Mouse (Mus musculus) brown adipose tissue, adult 24 weeks (tissue): ENCODE data around the gene Gm42688. TPM values are rescaled to one million over a fixed set of nuclear protein-coding genes. Genes with fewer than 3 reads are reported as not detected.

Source experiments
- H3K27ac ChIP-seq: fragments of 200-500 bp; replicated peaks from 2 replicates; pipeline ENCODE4 v1.5.1; 2012; ENCODE audit warnings: low read depth, mild to moderate bottlenecking, low read length
- H3K4me1 ChIP-seq: fragments of 200-500 bp; 2 replicates; pipeline ENCODE4 v1.6.1; 2012; ENCODE audit warnings: low read length, mixed read lengths; ENCODE audit not compliant: control insufficient read depth, insufficient read depth, insufficient read length
- H3K4me3 ChIP-seq: fragments of 200-500 bp; 2 replicates; pipeline ENCODE4 v1.5.1; 2012; ENCODE audit warnings: low read depth, mild to moderate bottlenecking, low read length, moderate library complexity; ENCODE audit not compliant: insufficient read depth
- polyA plus RNA-seq: library from polyadenylated mRNA; stranded (reverse); fragments of >200 nt; gene quantifications from 2 replicates; pipeline ENCODE4 v1.2.4, GENCODE M21; 2012; ENCODE audit not compliant: missing spikeins, insufficient read depth, insufficient read length

Gene Gm42688
- polyA plus RNA-seq, 1 experiment: not detected

DNA sequence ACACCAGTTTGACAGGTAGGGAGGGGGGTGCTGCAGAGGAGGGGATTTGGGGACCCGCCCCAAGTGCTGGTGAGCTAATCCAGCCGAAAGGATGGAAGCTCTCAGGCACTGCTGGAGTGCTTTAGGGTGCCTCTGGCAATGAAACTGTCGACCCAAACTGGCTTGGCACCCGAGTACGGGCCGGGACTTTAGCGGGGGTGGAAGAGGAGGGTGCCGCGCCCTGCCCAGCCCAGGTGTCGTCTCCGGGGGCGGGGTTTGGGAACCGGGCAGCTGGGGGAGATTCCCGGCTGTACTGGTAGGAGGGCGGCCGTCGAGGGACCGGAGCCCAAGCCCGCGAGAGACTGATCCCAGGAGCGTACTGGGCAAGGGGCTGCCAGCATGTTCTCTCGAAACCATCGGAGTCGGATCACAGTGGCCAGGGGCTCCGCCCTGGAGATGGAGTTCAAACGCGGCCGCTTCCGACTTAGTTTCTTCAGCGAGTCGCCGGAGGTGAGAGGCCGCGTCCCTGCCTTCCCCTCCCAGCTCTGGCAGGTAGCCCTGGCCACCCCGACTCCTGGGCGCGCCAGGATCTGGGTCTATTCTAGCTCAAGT is 34.2 kb downstream of the Gm42688 start:
- peak overlapping the region; percentile 79; the same call in 1 of the 2 replicates for H3K27ac ChIP-seq
- H3K4me3 ChIP-seq: peak overlapping the region; percentile 75

DNA sequence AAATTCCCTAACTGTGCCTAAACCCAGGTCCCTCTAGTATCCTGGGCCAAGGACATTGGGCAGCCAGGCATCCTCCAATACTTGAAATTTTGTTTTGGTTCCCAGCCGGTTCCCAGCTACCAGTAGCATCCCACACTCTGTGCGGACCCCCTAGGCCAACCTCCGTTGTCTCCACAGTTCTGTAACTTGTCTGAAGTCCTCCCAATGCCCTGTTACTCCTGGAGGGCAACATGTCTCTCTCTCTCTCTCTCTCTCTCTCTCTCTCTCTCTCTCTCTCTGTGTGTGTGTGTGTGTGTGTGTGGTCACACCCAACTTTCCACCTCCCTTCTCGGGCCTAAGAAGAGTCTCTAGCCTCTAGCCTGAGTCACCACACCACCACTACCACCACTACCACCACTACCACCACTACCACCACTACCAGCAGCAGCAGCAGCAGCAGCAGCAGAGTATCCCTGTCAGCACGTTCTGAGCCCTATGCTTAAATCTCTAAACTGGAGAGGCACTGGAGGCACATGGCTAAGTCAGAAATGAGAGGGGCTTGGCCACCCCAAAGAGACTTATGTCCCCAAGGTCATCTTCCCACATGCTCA is 35.0 kb downstream of the Gm42688 start:
- Histone ChIP-seq H3K4me3 (peak overlapping the region; percentile 75), H3K27ac (peak overlapping the region; percentile 79), H3K4me1 (peaks cover 8% of the 10 kb centered on the region; the same call in 1 of the 2 replicates)

More for the DNA sequence above, 34.2 kb downstream of the Gm42688 start:
- H3K4me1 ChIP-seq: peaks cover 8% of the 10 kb centered on the region; the same call in 1 of the 2 replicates

DNA sequence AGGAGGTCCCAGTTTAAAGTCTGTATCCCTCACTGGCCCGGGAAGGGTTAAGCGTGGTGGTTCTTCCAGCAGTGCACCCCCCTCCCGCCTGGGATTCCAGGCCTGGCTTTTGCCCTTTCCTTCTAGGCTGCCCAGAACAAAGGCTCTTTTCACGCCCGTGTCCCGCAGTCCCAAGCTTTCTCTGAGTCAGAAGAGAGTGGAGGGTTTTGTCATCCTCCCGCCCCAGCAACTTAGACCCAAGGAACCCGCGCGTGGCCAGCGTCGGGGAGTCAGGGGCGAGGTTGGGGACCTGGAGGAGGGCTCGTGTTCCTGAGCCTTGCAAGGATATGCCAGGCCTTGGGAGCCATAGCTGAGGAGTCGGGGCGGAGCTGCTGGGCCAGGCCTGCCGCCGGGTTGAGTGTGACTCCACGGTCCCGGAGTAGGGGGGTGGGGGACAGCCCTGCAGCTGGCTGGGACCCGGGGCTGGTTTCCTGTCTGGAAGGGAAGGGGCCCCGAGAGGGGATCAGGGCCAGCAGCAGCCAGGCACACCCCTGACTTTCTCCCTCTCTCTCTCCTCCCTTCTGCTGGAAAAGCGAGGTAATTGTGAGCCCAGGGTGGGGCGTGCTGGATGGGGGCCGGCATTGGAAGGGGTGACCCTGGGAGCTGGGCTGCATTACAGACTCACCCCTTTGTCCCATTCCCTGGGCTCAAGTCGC is 35.6 kb downstream of the Gm42688 start:
- peak overlapping the region; percentile 75 for H3K4me3 ChIP-seq
- peak overlapping the region; percentile 79 for H3K27ac ChIP-seq
- H3K4me1 ChIP-seq: peaks cover 8% of the 10 kb centered on the region; the same call in 1 of the 2 replicates

DNA sequence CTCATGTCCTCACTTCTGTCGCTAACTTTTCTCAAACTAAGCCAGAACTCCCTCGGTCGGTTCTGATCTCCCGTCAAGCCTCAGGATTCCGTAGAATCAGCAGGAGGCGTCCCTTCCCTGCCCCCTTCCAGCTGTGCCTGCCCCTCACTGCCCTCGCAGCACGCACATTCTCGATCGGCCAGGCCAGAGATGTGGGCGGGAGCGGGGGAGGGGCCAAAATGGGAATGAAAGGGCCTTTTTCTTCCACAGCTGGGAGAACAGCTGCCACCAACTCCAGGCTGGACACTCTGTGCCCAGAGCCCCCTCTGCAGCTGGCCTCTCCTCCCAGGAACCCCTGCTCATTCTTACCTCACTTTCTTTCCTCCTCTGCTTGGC is 36.1 kb downstream of the Gm42688 start:
- H3K4me1 ChIP-seq: peaks cover 8% of the 10 kb centered on the region; the same call in 1 of the 2 replicates
- H3K4me3 ChIP-seq: peak overlapping the region; percentile 75
- peak overlapping the region; percentile 79 for H3K27ac ChIP-seq

DNA sequence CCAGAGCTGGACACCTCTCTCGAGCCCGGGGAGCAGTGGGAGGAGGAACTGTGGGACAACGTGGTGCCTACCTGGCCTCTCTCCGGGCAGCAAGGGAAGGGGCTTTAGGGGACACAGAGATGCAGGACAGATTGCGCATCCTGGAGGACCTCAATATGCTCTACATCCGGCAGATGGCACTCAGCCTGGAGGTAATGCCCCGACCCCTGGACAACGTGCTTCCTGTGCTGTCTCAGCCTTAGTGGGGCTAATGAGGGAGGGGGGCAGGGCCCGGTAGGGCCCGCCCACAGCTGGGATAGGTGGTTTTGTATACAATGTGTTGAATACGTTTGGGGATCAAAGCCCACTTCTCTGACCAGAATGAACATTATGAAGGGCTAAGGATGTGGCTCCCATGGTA is 36.6 kb downstream of the Gm42688 start:
- Histone ChIP-seq H3K4me3 (peak overlapping the region; percentile 75), H3K4me1 (peaks cover 10% of the 10 kb centered on the region; the same call in 1 of the 2 replicates), H3K27ac (peak overlapping the region; percentile 49)

DNA sequence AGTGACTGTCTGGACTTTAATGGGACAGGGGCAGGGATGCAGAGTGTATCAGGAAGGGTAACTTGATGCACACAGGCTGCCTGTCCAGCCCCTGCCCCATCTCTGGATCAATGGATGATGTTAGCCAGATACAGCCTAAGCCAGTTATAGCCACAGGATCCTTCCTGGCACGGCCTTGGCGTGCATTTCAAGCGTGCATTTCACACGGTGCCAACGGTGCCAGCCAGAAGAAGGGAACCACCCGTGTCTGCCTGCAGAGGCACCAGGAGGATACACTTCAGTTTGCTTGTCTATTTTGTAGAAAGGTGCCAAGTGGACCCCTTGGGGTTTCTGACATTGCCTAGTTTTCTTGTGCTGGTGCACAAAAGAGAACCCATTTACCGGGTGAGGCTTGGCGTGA is 38.6 kb downstream of the Gm42688 start:
- no peak overlapping the region for H3K4me3 ChIP-seq
- 0 out of 2 replicates have a peak overlapping the region, but pooled peaks have one; percentile 12 for H3K27ac ChIP-seq
- peaks cover 10% of the 10 kb centered on the region; the same call in 1 of the 2 replicates for H3K4me1 ChIP-seq

DNA sequence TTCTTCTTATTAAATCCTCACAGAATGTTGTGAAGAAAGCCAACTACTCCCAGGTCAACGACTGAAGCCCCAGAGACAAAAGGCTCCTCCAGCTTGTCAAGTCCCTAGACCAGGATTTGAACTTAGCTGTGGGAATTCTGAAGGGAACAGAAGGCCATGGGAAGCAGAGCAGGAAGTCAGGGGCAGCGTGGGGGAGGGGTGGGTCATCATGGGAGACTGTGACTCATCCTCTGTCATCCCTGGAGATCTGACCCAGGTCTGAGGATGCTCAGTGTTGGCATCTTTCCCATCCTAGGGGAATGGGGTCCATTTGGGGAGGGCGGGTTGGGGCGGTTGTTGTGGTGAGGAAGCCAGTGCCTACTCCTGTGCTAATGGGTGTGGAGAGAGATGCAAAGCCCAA is 40.2 kb downstream of the Gm42688 start:
- peak overlapping the region; percentile 37; the same call in 1 of the 2 replicates for H3K27ac ChIP-seq
- H3K4me1 ChIP-seq: 0 out of 2 replicates have a peak, but pooled peaks cover 5% of the 10 kb centered on the region
- H3K4me3 ChIP-seq: peak overlapping the region; percentile 50; the same call in 1 of the 2 replicates

DNA sequence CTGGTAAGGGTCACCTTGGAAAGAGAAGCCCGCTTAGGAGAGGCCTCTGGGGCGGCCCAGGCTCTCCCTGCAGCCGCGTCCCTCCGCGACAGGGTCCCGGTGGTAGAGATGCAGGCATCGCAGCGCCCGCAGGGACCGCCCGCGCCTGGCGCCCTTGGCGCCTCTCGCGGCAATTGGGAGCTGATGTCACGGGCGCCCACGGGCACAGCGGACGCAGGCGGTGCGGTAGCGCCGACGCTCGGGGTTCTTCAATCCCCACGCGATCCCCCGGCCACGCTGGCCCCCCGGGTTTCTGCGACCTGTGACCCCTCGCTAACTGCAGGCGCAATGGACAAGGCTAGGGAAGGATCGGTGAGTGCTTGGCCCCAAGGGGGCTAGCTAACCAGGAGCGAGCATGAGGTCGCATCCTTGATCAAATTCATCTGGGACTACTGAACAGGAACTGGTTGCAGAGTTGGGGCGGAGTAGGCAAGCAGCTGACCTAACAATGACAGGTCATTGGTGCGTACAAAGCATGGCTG is 40.9 kb downstream of the Gm42688 start:
- H3K4me3 ChIP-seq: peak overlapping the region; percentile 50
- no peak overlapping the region for H3K27ac ChIP-seq
- H3K4me1 ChIP-seq: 0 out of 2 replicates have a peak, but pooled peaks cover 5% of the 10 kb centered on the region

DNA sequence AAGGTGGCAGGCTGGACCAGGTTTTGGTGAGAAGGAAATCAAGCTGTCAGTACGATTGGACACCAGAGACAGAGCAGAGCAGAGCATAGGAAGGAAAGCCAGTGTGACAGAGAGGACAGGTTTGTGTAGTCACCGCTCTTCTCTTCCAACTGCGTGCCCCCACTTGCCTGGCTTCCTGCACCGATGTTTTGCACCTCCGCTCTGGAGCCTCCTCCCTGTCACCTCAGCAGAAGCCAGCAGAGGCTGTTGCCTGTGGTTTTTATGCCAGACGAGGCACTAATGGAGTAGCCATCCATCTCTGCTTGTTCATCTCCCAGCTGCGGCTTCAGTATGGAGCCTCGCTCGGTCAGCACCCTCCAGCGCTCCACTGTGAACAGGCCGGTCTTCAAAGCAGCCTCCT is 41.5 kb downstream of the Gm42688 start:
- Histone ChIP-seq H3K27ac (no peak overlapping the region), H3K4me1 (0 out of 2 replicates have a peak, but pooled peaks cover 3% of the 10 kb centered on the region), H3K4me3 (no peak overlapping the region)

DNA sequence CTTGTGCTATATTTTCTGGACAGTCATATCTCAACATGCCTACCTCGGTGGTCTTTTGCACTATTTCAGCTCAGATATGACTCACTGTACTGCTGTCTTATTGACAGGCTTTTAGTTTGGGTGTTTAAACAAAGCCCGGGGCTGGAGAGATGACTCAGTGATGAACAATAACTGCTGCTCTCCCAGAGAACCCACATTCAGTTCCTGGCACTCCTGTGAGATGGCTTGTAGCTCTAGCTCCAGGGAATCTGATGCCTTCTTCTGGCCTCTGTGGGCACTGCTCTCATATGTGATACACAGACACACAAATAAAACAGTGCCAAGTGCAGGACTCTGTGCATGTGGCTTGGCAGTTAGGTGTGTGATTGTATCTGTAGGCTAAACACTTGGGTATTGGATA is 43.8 kb downstream of the Gm42688 start:
- no peak overlapping the region for H3K27ac ChIP-seq
- H3K4me3 ChIP-seq: no peak overlapping the region
- 0 out of 2 replicates have a peak, but pooled peaks cover 2% of the 10 kb centered on the region for H3K4me1 ChIP-seq

DNA sequence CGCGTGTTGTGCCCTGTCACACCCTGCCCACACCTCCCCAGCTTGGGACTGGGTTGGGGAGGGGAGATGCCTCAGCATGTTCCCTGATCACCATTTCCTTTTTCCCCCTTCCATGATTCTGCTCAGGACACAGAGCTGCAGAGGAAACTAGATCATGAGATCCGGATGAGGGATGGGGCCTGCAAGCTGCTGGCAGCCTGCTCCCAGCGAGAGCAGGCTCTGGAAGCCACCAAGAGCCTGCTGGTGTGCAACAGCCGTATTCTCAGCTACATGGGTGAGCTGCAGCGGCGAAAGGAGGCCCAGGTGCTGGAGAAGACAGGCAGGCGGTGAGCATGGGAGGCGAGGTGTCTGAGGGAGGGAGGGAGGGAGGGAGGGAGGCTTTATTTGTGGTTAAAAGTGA is 44.4 kb downstream of the Gm42688 start:
- Histone ChIP-seq H3K27ac (no peak overlapping the region), H3K4me3 (no peak overlapping the region), H3K4me1 (0 out of 2 replicates have a peak, but pooled peaks cover 2% of the 10 kb centered on the region)

DNA sequence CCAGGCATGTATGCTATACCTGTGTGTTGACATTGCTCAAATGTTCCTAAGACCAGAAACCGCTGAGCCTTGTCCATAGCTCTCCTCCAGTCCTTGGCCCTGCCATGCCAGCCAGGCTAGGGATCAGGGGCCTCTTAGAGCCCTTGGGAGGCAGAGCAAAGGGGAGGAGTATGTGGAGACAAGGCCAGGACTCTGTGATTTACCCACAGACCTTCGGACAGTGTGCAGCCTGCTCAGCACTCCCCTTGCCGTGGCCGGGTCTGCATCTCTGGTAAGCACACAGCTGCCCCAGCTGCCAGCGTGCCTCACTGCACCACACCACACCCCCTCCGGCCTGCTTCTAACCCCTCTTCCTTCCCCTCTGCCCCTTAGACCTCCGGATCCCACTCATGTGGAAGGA is 45.9 kb downstream of the Gm42688 start:
- Histone ChIP-seq H3K27ac (no peak overlapping the region), H3K4me1 (0 out of 2 replicates have a peak, but pooled peaks cover 2% of the 10 kb centered on the region), H3K4me3 (no peak overlapping the region)

DNA sequence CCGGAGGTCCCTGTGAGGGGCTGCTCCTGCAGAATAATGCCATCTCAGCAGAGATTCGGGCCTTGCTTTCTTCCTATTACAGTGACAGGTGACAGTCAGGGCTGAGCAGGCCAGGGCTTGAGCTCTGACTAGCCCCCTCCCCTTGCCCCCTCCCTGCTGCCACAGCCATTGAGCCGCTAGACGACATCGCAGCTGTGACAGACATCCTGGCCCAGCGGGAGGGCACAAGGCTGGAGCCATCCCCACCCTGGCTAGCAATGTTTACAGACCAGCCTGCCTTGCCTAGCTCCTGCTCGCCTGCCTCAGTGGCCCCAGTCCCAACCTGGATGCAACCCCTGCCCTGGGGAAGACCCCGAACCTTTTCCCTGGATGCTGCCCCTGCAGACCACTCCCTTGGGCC is 50.3 kb downstream of the Gm42688 start:
- no peak overlapping the region for H3K27ac ChIP-seq
- no peaks in the 10 kb centered on the region for H3K4me1 ChIP-seq
- no peak overlapping the region for H3K4me3 ChIP-seq

DNA sequence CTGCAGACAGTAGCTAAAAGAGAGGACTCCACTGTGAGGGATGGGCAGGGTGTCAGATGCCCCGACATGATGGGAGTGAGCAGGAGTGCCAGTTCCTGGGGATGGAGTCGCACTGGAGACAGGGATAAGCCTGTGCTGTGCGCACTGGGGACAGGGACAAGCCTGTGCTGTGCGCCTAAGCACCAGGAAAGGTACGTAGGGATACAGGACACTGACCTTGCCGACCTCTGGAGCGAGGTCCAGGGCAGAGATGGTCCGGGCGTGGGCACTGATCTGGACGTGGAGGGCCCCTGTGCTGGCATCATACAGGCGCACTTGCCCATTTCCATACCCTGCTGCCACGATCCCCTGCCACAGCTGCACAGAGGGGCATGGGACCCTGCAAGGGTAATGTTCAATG is 51.6 kb downstream of the Gm42688 start:
- H3K4me3 ChIP-seq: no peak overlapping the region
- H3K4me1 ChIP-seq: no peaks in the 10 kb centered on the region
- no peak overlapping the region for H3K27ac ChIP-seq

DNA sequence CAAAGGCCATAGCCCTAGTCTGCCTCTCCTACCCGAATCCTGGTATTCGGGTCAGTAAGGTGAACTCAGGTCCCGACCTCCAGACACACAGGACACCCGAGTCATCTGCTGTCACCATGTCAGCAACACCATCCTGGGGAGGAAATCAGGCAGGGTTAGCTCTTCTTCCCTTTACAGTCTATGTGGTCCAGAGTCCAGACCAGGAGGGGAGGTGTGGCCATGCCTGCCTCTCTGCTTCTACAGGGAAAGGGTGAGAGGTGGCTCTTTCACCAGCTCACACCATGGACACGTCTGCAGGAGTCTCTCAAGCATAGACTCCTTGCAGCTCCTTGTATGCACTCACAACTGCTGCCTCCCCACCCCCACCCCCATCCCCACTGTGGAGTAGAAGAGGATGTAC is 52.1 kb downstream of the Gm42688 start:
- Histone ChIP-seq H3K4me3 (no peak overlapping the region), H3K27ac (no peak overlapping the region), H3K4me1 (no peaks in the 10 kb centered on the region)
